Mouse (Mus musculus): ENCODE results near the gene Ptgis.
A peak's percentile ranks its signal among the peaks of the same experiment; 100 is the strongest.
"Not testable (repeated sequence)": the region's sequence is repeated elsewhere in the genome, so short reads cannot be mapped to it uniquely, and the experiment has no call there.

Ptgis gene

DNA sequence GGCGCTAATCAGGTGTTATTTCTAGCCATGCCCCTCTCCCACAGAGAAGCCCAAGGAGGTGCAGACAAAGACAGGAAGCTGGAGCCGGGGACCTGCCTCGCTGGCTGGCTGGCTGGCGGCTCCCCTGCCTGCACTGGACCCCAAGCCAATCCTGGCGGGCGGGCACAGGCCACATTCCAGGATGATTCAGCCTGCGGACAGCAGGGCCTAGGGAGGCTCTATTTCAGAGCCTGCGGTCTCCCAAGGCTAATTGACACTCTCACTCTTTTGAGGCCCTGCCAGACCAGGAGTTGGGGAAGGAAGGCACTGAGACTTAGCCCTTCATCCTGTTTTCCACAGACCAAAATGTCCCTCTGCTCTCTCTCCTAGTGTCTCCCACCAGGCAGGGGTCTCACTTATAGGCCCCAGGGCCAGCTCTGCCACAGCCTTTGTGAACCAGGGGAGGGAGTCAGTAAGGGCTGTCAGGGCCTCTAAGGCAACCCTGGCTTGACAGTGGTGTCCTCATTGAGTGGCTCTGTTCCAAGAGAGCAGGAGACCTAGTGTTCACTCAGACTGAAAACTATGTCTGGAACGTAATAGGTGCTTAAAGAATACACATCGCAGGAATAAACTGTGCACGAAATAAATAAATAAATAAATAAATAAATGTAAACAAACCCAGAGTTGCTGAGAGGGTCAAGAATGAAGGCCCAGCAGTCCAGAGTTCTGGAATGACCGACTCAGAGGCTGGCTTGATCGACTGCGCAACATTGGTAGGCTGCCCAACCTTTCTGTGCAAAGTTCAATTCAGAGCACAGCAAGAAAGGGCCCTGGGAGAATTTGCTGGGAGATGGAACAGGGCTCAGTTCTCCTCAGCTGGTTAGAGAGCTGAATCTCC, 8.0 kb downstream of the Ptgis start:
- DNase-seq, result peak; percentile 63

DNA sequence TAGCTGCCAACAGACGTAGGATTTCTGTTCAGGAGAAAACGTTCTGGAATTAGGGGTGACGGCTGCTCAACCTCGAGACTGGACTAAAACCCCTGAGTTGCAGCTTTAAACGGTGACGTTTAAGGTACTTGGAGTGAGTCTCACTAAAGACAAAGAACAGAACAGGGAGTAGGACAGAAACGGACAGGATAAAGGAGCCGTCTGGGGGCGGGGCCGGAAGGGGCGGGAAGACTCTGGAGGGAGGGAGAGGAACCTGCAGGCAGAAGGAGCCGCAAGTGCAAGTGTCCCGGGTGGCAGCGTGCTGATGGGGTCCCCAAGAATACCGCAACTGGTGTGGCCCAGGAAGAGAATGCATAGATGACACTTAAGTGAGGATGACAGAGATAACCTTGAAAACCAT, 9.8 kb downstream of the Ptgis start:
- DNase-seq, result no peak

DNA sequence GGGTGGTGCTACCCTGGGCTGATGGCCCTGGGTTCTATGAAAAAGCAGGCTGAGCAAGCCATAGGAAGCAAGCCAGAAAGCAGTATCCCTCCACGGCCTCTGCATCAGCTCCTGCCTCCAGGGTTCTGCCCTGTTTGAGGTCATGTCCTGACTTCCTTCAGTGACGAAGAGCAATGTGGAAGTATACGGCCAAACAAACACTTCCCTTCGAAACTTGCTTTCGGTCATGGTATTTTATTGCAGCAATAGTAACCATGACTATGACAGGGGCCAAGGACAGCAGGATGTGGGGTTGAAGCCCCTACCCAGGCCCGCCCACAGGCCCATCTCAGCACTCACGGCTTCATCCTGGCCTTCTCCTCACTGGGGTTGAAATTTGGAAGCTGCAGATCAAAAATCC, 15.5 kb downstream of the Ptgis start:
- no peak for DNase-seq

DNA sequence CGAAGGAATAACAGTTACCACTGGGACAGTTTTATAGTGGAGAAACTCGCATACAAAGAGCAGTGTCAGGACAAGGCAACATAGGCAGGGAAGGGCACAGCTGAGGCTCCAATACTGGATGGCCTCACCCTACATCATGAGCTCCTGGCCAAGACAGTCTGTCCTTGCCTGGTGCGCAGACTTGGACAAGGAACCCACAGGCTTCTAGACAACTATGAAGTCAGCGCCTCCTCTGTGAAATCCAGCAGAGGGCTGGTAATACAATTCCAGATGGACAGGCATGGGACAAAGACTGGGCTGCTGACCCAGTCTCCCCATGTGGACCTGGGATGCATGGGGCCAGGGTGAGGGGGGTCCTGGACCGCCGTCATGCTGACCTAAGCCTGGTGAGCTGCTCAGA, 16.2 kb downstream of the Ptgis start:
- no peak for DNase-seq

DNA sequence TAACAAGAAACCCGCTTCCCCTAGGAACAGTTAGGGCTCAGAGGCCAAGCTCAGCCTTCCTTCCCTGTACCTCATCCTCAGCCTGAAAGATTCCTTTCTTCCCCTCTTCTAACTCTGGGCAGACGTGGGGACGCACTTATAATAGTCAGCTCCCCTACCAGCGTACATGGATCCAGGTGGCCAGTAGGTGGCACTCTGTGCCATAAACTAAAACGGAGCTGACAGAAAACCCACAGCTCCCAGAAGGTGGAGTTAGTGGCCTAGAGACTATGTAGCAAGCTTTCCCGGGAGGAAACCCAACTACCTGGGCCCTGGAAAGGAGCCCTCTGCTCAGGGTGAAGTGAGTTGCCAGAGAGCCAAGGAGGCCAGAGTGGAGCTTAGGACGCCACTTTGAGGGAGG, 18.3 kb downstream of the Ptgis start:
- peak; percentile 82 for DNase-seq

DNA sequence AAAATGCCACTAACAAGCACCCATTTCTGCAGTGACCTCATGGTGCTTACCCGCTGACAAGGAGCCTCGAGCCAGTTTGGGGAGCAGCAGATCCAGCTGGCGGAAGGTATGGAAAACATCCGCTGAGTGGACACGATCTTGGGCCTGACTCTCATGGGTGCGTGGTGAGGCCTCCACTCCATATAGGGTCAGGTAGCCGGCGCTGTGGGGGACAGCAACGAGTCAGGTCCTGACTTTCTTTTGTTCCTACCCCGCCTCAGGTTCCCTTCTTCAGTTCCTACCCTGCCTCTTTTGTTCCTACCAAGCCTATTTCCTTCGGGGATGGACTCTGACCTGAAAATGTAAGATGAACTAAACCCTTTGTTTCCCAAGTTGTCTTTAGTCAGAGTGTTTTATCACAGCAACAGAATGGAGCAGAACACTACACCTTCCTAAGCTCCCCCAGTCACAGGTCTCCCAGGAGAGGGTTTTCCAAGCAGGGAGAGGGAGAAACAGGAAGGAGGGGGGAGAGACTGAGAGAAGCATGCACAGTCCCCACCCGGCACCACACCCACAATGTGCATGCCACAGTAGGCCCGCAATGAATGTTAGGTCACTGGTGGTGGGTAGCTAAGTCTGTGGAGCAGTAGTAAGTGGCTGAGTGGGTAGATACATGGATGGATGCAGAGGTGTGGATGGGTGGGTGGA, 19.1 kb downstream of the Ptgis start:
- no peak for DNase-seq

DNA sequence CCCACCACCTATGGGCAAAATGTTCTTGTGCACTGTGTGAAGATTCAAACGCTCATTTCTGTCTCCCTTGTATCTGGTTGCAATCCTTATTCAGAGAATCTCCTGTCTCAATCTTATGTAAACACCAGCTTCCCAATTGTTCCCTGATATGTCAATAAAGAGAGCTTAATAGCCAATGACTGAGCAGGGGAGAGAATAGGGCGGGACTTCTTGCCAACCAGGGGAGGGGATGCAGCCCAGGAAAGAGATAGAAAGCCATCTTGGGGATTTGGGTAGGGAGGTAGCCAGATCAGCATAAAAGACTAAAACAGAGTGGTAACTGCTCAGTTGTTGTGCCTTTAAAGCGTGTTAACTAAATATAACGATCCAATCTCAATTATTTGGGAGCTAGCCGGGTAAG, 19.7 kb downstream of the Ptgis start:
- no peak for DNase-seq

DNA sequence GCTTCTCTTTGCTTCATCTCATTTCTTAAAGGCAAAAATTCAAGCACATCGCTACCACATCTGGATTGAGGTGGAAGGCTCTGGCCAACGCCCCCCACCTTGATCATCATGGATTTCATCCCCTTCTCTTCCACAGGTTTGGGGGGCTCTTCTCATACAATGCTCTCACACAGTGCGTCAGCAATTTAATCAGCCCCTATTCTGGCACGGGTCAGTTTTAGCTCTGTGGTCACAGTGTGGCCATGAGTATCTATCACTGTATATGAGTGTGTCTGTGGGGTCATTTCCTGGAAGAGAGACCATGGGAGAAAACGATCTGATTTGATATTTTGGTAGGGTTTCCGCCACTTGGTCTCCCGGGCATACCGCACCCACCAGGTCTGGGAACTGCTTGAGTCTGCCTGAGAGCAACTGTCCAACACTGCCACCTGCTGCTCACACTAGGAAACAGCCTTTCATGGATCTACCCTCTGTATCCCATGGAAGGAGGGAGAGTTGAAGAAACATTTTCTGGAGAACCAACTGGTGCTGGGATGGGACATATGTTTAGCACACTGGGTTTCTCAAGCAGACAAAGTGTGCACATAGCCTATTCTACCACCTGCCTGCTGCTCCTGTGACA, 21.1 kb downstream of the Ptgis start:
- DNase-seq, result peak; percentile 86

DNA sequence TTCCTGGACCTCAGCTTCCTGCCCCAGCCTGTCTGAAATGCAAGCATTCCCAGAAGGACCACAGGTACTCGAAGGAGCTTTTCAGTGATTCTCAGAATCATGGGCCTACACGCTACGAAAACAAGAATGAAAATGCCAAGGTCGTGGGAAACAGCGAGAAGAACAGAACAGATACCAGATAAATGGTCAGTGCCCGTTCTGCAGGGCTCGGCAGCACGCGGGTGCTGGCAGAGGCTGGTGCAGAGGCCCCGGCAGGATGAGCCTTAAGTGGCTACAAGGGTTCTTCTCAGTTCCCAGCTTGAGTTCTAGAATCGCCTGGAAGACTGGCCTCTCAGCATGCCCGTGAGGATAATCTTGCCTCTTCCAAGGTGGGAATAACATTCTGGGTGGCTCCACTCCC, 26.7 kb downstream of the Ptgis start:
- no peak for DNase-seq

DNA sequence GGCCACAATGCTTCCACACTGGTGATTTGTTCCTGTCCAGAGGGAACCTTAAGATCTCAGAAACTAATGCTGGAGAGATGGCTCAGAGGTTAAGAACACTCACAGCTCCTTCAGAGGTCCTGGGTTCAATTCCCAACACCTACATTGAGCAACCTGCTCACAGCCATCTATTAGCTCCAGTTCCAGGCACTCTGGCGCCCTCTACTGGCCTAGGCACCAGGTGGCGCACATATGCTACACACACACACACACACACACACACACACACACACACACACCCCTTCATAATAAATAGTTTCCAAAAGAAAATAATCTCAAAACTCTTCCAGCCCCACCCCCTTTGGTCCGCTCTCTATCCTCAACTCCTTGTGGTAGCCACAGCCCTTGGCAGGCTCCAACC, 27.3 kb downstream of the Ptgis start:
- no peak for DNase-seq

DNA sequence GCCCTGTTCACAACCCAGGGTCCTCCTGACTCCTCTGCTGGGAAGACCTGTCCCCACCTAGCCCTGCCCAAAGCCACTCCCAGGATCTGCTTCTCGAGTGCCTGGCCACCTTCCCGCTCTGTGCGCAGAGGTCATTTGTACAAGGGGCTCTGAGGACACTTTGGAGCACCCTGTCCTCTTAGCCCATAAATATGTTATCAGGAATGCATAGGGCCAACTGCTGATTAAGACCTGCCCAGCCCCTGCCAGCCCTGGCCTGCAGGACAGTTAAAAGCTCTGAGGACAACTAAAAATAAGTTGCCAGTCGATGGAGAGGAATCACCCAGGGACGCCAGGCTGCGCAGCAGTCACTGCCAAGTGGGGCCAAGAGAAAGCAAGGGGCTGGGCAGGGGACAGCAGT, 27.9 kb downstream of the Ptgis start:
- DNase-seq, result no peak

DNA sequence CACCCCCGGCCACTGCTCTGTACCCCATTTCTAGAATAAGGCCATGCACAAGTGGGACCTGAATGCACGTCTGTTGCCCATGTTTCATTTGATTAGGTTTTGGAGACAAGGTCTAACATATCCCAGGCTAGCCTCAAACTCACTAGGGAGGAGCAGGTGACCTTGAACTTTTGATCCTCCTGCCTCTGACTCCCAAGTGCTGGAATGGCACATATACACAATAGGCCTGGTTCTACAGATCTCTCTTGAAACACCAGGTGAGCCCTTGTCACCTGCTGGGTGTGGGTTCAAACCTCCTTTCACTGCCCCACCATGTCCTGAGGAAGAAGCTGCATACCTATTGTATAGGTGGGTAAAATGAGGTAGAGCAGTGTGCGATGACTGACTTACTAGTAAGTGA, 28.3 kb downstream of the Ptgis start:
- no peak for DNase-seq

DNA sequence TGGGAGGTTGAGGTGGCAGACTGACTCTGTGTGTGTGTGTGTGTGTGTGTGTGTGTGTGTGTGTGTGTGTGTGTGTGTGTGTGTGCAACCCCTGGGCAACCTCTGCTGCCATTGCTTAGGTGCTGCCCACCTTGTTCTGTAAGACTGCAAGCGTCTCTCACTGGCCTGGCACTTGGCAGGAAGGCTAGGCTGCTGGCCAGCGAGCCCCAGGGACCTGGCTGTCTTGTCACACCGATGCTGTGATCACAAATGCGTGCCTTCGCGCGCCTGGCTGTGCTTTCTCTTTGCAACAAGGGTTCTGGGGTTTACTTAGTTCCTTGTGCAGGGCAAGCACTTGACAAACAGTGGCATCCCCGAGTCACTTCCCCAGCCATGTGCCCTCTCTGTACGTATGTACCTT, 30.5 kb downstream of the Ptgis start:
- no peak for DNase-seq

DNA sequence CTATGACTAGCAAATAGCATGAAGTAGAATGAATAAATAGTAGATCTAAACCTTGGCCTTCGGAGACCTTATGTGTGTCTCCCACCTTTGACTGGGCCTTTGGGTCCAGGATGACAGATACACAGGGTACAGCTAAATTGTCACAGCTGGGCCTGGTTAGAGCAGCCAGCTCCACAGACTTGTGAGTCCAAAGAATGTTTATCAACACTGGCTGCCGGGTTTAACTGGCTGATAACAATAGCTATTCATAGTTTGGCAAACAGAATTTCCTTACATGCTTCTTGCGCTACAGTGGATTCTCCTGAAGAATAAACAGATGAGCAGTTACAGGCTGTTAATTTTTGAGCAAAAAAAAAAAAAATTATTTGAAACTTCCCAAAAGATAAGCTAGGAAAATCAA, 31.4 kb downstream of the Ptgis start:
- no peak for DNase-seq

DNA sequence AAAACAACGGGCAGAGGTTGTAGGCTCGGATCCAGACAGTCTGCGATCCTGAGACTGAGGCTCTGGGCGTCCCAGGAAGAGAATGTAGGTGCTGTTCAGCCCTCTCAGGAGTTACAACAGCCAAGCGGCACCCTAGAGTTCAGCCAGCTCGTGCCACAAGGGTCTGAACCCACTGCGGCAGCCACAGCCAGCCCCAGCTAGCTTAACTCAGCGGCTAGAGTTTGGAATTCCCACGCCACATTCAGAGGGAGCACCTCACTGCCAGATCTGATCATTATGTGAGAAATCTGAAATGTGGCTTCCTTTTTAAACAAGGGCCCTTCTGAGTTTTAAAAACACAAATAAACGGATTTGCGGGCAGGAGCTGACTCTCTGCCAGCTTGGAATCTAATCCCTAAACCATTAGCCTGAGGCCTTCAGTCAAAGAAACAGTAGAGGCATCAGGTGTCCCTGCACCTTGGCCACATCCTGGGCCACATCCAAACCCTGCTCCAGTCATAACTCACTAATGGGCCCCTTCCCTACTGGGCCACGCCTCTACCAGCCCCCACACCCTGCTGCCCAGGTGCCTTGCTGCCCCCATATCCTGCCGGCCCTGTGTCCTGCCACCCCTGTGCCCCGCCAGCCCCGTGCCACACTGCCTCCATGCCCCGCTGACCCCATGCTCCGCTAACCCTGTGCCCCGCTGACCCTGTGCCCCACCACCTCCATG, 34.3 kb downstream of the Ptgis start:
- no peak for DNase-seq

DNA sequence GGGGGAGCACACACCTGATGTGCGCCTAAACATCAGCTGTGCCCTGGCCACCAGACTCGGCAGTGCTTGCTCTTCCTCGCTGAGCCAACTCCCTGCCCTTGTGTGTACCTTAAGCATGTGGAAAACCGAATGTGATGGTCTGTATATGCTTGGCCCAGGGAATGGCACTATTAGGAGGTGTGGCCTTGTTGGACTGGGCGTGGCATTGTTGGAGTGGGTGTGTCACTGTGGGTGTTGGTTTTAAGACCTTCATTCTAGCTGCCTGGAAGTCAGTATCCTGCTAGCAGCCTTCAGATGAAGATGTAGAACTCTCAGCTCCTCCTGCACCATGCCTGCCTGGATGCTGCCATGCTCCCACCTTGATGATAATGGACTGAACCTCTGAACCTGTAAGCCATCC, 35.7 kb downstream of the Ptgis start:
- DNase-seq, result not testable (repeated sequence)

DNA sequence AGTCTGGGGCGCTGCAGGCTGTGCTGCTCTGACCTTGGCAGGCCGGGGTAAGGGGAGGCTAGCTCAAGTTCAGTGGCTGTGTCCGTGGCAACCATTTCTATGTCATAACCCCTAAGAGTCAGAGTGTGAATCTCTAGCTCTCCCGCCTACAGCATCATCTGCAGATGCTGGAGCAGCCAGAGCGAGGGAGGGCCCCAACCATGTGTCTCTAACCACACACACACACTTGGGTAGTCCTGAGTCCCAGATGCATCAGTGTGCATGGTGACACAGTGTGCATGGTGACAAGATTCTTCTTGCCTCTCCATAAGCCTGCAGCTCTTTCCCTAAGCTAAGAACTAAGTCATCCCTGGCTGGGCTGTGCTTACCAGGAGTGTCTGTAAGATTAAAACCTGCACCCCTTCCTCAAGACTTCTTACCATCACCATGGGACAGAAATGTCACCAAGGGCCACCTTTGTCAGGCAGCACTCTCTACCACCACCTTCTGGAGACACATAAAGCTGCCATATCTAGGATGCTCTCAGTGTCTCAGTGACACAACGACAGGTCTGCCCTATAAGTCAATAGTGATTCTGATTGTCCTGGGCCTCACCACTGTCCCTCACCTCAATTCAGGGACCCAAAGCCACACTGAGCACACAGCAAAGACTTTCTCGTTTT, 36.8 kb downstream of the Ptgis start:
- no peak for DNase-seq

DNA sequence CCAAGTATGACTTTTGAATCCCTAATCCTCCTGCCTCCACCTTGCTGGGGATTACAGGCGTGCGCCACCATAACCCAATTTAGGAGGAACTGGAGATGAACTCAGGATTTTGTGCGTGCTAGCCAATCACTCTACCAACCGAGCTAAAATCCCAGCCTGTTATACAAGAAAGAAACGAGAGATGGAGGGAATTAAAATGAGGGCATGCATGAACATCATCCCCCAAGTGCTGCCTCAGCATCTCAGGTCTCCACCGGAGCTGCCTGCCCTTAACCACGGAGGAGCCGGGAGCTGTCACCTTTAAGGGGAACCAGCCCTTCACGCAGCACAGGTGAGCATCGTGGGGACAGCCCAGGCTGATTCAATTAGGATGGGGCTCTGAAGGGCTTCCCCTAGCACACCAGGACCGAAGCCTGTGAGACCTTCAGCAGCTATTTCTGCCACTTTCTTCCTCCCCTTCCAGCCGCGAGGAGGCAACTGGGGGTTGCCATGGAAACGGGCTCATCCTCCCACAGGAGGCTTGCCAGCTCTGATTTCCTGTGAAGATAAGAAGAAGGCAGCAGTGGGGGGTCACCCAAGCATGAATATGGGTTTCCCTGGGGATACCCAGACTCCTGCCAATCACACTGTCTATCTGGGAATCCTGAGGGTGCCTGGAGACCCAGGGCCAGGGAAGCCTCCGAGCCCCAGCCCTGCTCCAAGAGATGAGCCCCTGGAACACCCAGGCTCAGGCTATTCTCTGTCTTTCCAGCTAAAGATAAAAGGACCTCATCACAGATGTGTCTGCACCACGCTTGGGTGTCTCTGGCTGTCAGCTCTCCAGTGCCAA, 38.7 kb downstream of the Ptgis start:
- DNase-seq, result peak; percentile 21

DNA sequence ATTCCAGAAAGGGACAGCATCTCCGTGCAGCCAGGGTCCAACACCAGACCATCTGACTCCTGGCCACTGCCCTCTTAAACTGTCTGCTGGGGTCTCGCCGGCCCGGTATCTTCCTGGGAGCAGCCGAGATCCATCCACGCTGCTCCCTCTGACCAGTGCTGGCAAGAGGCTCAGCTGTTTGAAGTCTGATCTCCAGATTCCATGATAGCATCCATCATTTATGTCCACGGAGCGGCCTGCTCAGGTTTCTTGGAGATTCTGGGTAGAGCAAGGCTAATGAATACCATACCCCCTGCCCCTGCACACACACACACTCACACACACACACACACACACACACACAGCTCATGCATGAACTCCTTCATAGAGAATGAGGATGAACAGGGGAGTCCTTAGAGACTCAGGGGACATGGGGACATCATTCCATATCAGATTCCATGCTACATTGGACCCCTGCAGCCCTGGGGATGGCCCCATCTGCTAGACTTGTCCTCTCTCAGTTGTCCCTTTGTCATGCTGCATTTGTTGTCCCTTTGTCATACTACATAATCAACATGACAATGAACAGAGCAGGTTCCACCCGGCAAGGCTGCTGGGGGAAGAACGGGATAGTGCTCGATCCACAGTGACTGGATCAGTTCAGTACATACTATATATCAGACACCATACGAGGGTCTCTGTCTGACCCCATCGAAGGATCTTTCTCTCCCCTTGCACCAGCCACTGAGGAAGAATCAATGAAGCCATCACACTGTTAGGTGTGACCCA, 41.6 kb downstream of the Ptgis start:
- no peak for DNase-seq

DNA sequence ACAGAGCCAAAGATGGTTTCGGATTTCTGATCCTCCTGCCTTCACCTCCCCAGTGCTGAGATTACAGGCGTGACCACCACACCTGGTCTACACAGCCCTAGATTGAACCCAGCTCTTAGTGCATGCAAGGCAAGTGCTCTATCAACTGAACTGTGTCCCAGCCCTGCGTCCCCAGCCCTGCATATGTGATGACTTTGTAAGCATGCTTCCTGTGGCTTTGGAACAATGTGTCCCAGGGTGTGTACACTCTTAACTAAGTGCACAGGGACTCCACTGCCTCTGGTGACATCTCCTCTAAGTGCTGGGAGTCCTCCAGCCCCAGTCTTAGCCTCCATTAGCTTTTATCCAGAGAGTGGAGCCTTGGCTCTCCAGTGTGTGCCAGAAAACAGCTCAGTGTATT, 47.0 kb downstream of the Ptgis start:
- DNase-seq, result no peak

DNA sequence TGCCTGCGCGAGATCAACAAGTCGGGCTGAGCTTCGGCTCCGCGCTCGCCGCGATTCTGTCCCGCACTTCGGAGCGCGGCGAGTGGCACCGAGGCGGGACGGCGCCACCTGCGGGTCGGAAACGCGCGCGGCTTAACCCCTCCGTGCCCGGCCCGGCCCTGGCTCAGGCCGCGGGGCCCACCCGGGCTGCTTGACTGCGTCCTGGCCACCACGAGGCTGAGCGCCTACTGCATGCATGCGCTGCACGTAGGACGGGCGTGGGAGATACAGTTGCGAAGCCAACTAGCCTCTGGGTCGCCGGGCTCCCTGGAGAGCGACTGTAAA, 50.4 kb downstream of the Ptgis start, which contains the start of gene Kcnb1:
Gene Kcnb1 (minus strand): TSS at position 80 of the 324 bp plus-strand sequence.
- DNase-seq, result peak; percentile 73
